Mouse (Mus musculus) cortical plate, adult 2 months (tissue): ENCODE results near the gene Cwf19l1.

ENCODE experiments used
- CTCF ChIP-seq: fragments of 200-500 bp; IDR thresholded peaks from 2 replicates; pipeline ENCODE4 v1.5.1; 2011; ENCODE audit warnings: mild to moderate bottlenecking, control low read depth, low read length; ENCODE audit not compliant: insufficient read depth; ENCODE audit errors: extremely low read depth
- POLR2A ChIP-seq: fragments of 200-500 bp; IDR thresholded peaks from 2 replicates; pipeline ENCODE4 v1.6.1; 2011; ENCODE audit warnings: mild to moderate bottlenecking, low read length, control low read depth; ENCODE audit not compliant: insufficient read depth; ENCODE audit errors: extremely low read depth

GRCm38 (mm10) chr19:44174835-44175234, 39.2 kb upstream of the Cwf19l1 start:
- TF ChIP-seq CTCF (no peak), POLR2A (no peak)
